Mouse (Mus musculus) cerebellum, adult (tissue): ENCODE measurements around the gene Babam2.
"Not testable (repeated sequence)": the region's sequence is repeated elsewhere in the genome, so short reads cannot be mapped to it uniquely, and the experiment has no call there.

Experiments used
- ATAC-seq: cut with Nextera tagmentation; 2 replicates; pipeline ENCODE4 v1.9.2; 2017; ENCODE audit warnings: mild to moderate bottlenecking, moderate library complexity, mixed read lengths; ENCODE audit not compliant: insufficient number of reproducible peaks, low FRiP score, low TSS enrichment

Gene Babam2

DNA sequence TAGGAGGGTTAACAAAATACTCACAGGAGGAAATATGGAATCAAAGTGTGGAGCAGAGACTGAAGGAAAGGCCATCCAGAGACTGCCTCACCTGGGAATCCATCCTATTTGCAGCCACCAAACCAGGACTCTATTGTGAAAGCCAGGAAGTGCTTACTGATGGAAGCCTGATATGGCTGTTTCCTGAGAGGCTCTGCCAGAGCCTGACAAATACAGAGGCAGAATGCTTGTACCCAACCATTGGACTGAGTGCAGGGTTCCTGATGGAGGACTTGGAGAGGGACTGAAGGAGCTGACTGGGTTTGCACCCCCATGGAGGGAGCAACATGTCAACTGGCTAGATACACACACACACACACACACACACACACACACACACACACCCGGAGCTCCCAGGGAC lies 274.9 kb downstream of the Babam2 start:
- not testable (repeated sequence) for ATAC-seq

DNA sequence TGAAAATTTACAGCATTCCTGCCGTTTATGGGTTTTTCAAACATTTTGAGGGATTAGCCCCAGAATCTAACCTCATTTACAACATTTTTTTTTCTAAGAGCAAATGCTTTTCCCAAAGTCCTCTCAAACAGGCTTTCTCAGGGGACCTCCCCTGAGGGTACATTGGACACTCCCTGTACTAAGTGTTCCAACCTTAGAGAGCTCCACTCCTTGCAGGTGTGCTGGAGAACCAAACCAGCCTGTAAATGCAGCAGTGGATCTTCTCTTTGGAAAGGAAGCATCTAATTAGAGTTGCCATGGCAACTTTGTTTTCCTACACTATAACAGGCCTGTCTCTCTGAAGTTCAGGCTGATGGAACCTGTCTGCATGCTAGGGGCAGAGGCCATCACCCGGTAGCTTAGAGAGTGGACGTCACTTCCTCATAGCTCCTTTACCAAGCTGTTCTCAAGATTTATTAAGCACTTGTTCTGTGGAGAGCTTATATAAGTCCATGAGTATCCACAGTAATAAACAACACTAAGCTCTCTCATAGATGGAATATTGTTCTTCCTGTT lies 277.2 kb downstream of the Babam2 start:
- ATAC-seq: no peak

DNA sequence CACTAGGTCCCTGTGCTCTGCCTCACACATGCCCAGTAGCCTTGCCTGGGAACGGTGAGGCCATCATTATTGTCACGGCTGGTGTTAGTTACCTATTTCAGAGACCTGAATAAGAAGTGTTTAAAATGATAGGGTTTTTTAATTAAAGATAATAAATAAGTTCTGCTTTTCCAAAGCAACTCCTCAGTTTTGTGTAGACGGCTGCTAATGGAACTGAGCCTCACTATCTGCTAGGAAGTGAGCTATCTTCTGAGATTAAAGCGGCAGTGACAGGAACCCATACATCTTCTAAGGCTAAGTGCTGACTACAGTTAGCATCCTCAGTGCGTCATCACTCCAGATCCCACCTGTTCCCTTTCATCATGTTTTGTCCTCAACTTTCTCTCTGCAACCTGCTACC lies 284.6 kb downstream of the Babam2 start:
- ATAC-seq: no peak

DNA sequence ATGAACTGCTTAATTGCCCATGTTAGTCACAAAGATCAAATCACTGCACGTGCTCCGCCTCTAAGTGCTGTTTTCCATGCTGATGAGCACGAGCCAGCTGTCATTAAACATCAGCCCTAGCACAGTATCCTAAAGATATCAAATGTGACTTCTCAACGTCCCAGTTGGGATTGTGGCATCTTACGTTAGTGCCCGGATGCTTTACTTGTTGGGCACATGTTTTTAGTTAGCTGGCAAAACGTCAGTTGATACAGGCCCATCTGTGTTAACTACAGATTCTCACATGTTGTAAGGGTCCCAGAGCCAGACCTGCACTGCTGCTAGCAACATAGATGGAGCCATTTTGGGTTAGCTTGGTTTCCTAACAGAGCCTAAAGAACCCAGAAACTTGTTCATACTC lies 285.7 kb downstream of the Babam2 start:
- no peak for ATAC-seq

DNA sequence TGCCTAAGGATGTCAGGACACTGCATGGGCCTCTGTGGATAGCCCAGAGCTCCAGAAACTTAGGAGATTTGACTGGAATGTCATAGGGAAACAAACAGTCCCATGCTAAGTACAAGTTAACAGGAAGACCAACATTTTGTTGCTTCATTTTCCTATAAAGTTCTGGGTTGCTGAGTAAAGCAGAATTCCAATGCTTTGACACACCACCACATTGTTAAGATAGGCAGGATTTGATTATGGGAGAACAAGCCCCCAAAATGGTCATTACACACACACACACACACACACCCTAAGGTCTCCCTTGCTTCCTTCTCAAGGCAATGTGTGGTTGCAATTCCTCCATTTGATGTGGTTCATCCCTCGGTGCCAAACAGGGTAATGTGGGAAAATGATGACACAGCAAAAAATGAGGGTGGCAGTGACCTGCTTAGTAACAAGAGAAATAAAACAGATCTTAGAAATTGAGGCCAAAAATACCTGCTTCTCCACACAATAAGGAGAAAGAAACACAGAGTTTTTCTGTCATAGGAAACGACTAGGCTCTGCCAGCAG lies 286.4 kb downstream of the Babam2 start:
- no peak for ATAC-seq

DNA sequence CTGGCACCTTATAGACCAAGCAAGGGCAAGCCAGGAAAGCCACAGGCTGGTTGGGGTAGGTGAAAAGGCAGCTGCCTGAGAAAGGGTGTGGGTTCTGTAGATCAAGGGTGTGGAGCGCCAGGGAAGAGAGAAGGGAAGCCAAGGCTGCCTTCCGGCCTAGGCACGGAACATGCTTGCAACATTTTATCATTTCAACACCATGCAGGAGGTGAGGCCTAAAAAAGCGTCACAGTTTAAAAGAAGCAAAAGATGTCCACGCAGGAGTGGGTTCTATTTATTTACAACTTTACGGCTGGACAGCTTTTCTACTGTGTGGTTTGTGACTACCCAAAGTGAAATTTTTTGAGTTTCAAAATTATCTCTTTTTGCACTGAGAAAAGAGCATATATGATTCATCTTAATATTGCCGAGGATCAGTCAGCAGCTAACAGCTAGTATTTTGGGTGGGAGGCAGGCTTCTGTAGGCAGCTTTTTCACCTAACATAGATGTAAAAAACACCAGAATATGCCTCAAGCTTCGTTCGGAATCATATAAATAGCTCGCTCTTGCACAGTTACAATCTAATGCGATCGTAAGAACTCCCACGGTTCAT lies 287.0 kb downstream of the Babam2 start:
- no peak for ATAC-seq

DNA sequence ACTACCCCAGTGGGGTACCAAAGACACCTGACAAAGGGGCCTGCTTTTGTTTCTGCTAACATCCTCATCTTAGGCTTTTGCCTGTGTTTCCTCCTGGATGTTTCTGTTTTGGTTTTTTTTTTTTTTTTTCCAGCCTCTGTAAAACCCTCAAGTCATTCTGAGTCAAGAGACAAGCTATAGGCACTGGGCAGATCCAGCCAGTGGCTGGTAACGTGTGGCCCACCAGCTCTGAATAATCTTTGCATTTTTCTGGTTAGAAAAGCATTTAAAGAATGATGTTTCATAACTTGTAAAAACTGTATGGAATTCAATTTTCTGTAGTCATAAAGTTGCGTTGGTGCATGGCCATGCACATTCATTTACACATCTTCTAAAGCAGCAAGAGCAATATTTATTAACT lies 287.5 kb downstream of the Babam2 start:
- no peak for ATAC-seq

DNA sequence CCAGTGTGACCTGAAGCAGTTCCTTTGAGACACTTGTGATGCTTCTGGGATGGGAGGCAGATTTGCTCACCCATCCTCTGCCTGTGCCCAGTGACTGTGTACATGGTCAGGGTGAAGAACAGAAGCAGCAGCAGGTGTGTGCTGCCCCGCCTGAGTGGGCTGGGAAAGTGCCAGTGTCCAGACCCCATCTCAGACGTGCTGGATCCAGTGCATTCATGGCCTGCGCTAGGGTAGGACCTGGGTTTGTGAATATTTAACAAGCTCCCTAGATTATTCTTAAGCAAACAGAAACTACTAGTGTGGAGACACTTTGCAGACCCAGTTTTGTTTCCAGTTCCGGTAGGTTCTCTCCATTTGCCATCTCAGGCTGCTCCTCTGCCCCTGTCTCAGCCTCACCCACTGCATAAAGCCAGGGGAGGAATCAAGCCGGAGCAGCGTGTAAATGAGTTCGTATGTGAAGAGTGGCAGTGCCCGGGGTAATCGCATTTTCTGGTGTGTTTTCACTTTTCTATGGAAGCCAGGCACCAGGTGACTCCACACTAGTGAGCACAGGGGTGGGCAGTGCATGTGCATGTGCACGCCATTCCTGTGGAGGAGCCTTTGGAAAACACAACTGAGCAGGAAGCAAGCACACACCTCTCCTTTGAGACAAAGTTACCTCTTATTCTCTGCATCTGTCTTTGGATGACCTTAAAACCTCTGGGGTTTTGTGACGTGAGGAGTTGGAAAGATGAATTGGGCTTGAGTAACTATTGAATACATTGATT lies 290.2 kb downstream of the Babam2 start:
- ATAC-seq: no peak

DNA sequence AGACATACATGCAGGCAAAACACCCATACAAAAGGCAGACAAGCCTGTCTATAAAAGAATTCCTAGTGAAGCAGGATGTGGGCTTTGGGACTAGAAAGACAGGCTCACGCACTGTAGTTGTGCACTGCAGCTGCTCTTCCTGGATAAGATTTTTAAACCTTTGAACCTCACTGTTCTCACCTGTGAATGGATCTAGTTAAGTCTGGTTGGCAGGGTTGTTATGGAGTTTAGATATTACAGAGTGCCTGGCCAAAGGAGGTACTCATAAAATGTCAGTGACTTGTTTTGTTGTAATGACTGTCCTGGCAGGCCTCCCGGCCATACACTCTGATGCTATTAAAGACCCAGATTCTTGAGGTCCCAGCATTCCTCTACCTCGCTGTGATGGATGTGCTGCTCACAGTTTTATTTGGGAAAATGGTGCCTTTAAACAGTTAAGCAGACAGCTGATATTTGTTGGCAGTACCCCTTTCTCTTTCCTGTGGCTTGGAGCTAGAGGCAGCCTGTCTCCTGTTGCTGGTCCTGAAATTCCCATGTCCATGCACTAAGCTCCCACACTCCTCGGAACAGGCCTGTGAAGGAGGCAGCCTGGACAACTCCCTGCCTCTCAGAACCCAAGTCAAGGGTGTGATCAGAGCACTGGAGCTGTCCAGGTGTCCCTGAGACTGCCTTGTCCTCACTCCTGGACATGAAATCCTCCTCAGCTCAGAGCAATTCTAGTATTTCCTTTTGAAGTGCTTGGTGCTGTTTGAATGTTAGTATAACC lies 299.9 kb downstream of the Babam2 start:
- ATAC-seq: no peak

DNA sequence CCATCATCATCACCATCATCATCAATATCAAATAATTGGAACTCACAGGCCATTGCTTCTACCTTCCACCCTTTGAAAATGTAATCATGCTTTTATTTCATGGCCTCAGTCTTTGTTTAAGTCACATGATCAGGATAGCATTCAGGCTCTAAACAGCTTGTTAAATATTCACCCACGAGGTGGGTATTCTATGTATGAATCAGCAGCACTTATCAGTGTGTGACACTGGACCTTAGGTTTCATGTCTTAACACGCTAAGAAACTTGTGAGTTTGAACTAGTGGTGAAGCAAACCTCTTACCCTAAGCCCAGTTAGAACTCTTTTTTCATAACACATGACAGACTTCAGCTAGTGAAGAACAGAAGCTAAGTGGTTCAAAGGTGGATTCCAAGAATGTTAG lies 301.3 kb downstream of the Babam2 start:
- ATAC-seq: no peak

DNA sequence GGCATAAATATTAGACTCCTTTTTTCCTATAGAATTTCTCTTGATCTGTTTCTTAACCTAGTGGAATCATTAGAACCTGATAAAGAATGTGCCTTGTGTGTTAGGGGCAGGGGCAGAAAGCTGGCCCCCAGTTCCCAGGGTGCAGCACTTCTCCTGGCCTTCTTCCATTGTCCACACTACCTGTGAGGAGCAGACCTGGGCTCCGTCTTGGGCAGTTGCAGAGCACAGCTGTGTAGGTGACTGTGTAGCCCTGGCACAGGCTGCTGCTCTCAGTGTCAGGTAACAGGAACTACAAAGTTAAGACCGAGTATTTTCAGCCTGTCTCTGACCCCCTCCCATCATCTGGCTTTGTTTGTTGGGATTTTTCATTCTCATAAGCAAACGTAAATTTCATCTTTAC lies 302.6 kb downstream of the Babam2 start:
- no peak for ATAC-seq

DNA sequence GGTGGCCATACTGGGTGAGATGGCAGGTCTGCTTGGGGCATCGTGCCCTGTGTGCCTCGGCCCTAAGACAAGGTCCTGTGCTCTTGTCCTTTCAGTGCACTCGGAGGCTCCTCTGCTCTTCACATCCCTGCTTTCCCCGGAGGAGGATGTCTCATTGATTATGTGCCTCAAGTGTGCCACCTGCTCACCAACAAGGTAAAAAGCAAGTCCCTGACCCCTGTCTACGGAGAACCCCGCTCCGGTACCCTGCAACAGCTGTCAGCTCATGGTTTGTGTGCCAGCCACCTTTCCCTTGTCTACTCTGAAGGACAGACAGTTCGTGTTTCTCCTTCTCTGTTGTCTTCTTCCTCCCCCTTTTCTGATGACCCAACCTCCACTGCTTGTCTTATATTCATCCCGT lies 303.8 kb downstream of the Babam2 start:
- no peak for ATAC-seq

DNA sequence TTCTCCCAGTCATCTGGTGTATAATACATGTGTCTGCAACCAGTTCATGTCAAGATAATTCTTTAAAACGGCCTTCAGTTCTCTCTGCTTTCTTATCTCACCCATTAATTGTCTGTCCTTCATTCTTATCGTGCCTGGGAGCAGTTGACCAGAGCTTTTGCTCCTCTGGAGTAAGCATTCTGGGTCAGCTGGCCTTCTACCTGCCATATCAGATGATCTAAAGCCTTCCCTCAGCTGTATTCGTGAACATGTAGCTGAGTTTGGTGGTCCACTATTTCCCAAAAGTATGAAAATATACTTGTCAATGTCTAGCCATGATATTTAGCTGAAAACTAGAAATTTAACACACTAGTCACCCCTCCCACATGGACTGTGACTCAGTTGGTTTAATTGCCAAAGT lies 304.3 kb downstream of the Babam2 start:
- ATAC-seq: no peak

DNA sequence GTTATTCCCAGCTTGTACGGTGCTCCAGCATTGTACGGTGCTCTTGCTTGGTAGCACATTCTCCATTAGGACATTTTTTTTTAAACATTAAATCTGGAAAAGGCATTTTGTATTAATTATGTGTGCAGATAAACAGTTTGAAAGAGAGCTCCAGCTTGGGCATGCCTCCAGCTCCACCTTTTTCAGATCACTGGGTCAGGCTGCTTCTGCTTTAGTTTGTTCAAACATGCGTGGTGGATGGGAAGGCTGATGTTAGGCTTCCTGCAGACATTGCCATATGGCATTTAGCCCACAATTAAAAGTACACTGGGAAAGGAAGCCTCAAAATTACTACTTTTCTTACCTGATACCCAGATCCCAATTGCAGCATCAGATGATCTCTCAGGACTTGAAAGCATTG lies 310.9 kb downstream of the Babam2 start:
- no peak for ATAC-seq

DNA sequence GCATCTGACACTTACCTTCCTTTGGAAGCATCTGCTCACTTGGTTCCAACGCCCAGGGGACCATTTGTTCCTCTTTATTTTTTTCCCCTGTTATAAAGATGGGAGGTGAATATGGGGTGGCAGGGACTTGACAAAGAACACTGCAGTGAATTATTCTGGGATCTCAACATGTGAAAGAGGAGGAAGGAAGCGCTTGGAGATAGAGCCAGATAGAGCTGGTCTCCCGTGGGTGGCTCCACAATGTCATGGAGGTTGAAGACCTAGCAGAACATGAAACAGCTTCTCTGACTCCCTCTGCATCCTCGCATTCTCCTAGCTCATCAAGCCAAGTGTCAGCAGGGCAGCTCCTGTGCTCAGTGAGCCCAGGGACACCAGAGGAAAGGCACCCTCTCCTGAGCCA lies 312.6 kb downstream of the Babam2 start:
- no peak for ATAC-seq

DNA sequence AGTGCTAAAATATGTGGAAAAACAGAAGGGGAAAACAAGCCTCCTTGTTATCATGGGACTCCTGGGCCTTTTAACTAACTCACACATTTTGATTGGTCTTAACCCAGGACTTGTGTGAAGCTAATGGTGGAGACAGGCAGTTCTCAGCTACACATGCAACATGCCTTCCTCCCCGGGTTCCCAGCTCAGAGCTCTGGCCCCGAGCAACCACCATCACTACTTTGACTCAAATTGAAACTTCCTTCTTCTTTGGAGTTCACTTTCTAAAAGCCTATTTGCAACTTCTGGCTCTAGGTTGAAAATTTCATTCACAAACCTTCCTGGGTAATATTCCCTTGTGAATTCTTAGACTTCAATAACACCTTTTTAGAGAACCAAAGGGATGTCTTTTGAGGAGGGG lies 315.6 kb downstream of the Babam2 start:
- ATAC-seq: no peak

DNA sequence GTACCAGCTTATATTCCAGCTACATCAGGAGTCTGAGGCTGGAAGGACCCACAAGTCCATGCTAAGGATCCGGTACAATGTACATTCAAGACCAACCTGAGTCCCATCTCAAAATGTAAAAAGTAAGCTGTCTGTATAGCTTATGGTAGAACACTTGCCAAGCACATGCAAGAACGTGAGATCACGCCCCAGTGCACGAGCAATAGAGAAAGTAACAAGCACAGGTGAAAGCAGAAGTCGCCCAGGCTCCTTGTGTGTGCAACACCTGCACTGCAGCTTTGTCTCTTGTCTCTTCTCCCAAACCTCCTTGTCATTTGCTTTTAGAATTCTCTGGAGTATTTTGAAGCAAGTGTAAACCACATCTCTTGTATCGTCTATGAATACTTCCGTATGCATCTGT lies 317.3 kb downstream of the Babam2 start:
- ATAC-seq: no peak

DNA sequence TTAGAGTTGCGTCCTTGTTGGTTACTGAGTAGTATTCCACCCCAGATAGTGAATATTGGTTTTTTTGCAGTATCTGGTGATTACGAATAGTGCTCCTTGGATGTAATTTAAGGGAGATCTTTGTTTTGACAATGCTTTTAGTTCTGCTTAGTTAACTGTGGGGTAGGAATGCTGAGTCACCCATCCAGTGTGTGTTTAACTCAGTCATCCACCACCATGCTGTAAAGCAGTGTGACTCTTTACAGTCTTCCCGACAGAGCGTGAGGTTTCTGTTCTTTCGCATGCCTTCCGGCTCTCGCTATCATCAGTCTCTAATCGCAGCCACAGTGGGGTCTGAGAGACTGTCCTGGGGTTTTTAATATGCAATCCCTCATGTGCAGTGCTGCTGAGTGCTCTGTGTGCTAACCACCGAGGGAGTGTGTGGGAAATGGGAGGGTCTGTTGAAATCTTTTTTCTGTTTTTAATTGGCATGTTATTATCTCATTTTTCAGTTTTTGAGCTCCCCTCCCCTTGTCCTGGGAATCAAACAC lies 318.5 kb downstream of the Babam2 start:
- ATAC-seq: no peak

DNA sequence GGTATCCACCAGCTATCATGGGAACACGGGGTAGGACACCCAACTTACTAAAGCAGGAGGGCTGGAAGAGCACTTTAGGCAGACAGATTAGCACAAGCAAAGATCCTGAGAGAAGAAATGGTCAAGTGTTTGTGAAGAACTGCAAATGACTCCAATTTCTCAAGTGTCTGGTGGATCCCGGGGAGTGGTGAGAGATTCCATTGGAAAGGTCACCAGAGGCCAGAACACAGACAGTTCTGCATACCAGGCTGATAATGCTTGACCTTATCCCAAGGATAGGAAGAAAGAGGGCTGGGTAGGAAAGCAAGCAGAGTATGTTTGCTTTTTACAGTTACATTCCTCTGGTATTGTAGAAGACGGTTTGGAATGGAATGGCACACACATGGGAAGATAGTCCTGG lies 320.2 kb downstream of the Babam2 start:
- ATAC-seq: no peak

DNA sequence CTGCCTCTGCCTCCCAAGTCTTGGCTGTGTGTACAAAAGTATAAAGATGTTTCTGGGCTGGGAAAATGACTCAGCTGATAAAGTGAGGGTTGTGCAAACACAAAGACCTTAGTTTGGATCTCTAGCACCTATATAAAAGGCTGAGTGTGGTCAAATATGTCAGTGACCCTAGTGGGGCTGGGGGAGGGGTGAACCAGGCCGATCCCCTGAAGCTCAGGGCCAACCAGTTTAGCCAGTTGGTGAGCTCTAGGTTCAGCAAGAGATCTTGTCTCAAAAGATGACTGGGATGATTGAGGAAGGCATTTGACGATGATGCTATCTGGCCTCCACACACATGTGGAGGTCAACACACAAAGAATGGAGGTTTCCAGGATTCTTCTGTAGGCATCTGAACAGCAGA lies 320.8 kb downstream of the Babam2 start:
- no peak for ATAC-seq
